Mouse (Mus musculus): ENCODE data around the gene Ccdc32. TPM values are rescaled to one million over a fixed set of nuclear protein-coding genes. Genes with fewer than 3 reads are reported as not detected.
A peak's percentile ranks its signal among the peaks of the same experiment; 100 is the strongest.

Gene Ccdc32
- 26.6 TPM for polyA plus RNA-seq (2021)

DNA sequence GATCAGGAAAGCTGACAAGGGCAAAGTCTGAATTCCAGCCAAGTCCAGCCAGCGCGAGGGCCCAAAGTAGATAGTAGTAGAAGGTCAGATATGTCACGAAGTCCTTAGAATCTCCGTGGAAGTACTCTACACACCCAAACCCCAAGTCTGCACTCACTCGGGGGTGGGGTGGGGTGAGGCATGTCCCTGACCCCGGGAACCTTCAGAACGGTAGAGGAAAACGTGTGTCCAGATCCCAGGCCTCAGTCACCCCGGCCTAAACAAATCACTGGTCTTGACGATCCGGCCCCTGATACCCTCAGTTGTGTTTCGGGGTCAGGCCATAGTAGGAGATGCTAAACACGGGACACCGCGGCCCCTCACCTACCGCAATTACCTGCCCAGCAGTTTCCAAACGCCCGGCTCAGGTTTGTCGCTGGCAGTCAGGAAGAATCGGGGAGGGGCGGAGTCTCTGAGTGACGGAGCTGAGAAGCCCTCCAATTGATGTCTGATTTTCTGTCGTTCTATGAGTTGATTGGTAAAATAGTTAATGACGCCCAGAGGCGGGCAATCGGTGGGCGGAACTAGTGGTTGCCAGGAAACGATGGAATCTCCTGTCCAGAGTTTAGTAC lies at the start of gene Ccdc32:
Gene Ccdc32 (minus strand): TSS at position 453 of the 611 bp plus-strand sequence.
- no peaks in the 10 kb centered on the region for H3K27me3 ChIP-seq
- TF ChIP-seq CTCF (IDR thresholded peaks at IDR 0.05), result no peak
- ChIA-PET CTCF (no interaction called here), POLR2A (no interaction called here)
- ATAC-seq (peak; percentile 87), DNase-seq (ENCODE audit: low read depth, low spot score) (peak; percentile 72)
- in situ Hi-C loops (cut with MboI; ENCODE audit: low pct_unique_long_range_greater_than_20kb), result no loop called here

DNA sequence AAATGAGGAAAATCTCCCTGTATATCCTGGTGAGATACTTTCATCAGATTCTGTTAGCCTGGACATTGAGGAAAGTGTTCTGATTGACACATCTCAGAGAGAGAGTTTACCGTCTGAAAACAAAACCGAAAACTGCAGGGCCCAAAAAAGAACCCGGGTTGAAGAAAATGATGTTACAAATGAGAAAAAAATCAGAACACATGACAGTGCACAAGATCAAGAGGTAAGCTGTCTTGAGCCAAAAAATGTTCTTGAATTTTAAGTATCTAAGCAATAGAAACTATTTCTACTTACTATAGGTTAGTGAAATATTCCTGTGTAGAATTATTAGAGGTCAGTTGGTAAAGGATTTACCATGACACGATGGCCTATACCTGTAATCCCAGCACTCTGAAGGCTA lies 43.2 kb upstream of the Ccdc32 start:
- no peak for ATAC-seq
- H3K27me3 ChIP-seq, result no peaks in the 10 kb centered on the region
- no peak for TF ChIP-seq CTCF (IDR thresholded peaks at IDR 0.05)
- in situ Hi-C loops (cut with MboI; ENCODE audit: low pct_unique_long_range_greater_than_20kb), result no loop called here
- CTCF ChIA-PET, result interaction anchor here (2.6 kb wide), 1 partner anchor 30 kb away, joined by 5 read pairs; no protein-coding TSS in a partner anchor
- POLR2A ChIA-PET, result no interaction called here
- DNase-seq (ENCODE audit: low read depth, low spot score), result no peak

DNA sequence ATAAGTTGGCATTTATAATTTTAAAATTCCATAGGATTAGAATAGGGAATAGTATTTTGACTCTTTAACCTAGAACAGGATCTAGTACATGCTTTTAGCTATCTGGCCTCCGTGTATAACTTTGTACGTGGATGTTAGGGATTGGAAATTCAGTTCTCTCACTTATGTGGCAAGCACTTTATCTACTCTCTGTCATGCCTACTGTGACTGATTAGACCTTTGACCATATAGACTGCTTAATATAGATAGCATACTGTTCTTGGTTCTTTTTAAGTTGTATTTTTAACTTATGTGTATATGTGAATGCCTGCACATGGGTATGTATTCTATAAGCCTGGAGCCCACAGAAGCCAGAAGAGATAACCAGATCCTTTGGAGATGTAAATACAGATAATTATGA lies 30.9 kb upstream of the Ccdc32 start:
- POLR2A ChIA-PET, result no interaction called here
- no peak for TF ChIP-seq CTCF (IDR thresholded peaks at IDR 0.05)
- in situ Hi-C loops (cut with MboI; ENCODE audit: low pct_unique_long_range_greater_than_20kb), result no loop called here

DNA sequence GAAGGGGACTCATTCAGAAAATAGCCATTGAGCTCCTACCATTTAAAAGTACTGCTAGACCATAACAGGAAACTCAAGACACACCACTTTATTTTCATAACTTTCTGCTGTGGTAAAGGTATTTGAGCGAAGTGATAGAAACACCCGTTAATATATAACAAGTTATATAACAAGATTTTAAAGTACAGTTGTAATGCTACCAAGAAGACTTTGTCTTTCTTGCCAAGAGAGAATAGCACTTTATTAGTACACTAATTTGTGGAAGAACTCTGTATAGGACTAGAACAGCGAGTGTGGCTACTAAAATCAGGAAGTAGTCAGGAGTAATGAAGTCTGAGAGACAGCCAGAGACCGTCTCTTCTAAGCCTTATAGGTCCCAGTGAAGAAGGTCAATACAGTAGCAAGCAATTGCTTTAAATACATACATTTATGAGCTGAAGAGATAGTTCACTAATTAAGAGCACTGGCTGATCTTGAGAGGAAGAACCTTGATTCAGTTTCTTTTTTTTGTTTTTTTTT lies 21.0 kb upstream of the Ccdc32 start:
- ChIA-PET POLR2A (no interaction called here), CTCF (interaction anchor here (1.1 kb wide), 1 partner anchor 10 kb away, joined by 3 read pairs; no protein-coding TSS in a partner anchor)
- H3K27me3 ChIP-seq, result no peaks in the 10 kb centered on the region
- in situ Hi-C loops (cut with MboI; ENCODE audit: low pct_unique_long_range_greater_than_20kb), result no loop called here
- no peak for TF ChIP-seq CTCF (IDR thresholded peaks at IDR 0.05)
- ATAC-seq, result no peak
- DNase-seq (ENCODE audit: low read depth, low spot score), result no peak

More for the DNA sequence above, 30.9 kb upstream of the Ccdc32 start:
- CTCF ChIA-PET, result interaction anchor here (1.0 kb wide), 1 partner anchor 10 kb away, joined by 3 read pairs; no protein-coding TSS in a partner anchor
- no peaks in the 10 kb centered on the region for H3K27me3 ChIP-seq
- ATAC-seq, result no peak
- DNase-seq (ENCODE audit: low read depth, low spot score), result no peak

DNA sequence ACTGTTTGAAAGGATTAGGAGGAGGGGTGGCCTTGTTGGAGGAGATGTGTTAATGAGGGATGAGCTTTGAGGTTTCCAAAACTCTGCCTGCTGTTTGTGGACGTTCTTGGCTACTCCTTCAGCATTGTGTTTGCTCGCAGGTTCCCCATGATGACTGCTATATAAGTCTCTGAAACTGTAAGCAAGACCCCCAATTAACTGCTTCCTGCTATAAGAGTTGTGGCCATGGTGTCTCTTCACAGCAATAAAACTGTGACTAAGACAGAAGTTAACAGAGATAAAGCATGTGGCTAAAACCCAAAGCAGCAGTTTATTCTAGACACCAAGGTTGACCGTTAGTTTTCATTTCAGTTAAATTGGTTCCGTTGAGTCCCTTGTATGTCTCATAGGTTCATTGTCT lies 18.7 kb upstream of the Ccdc32 start:
- in situ Hi-C loops (cut with MboI; ENCODE audit: low pct_unique_long_range_greater_than_20kb), result no loop called here
- CTCF ChIA-PET, result no interaction called here

DNA sequence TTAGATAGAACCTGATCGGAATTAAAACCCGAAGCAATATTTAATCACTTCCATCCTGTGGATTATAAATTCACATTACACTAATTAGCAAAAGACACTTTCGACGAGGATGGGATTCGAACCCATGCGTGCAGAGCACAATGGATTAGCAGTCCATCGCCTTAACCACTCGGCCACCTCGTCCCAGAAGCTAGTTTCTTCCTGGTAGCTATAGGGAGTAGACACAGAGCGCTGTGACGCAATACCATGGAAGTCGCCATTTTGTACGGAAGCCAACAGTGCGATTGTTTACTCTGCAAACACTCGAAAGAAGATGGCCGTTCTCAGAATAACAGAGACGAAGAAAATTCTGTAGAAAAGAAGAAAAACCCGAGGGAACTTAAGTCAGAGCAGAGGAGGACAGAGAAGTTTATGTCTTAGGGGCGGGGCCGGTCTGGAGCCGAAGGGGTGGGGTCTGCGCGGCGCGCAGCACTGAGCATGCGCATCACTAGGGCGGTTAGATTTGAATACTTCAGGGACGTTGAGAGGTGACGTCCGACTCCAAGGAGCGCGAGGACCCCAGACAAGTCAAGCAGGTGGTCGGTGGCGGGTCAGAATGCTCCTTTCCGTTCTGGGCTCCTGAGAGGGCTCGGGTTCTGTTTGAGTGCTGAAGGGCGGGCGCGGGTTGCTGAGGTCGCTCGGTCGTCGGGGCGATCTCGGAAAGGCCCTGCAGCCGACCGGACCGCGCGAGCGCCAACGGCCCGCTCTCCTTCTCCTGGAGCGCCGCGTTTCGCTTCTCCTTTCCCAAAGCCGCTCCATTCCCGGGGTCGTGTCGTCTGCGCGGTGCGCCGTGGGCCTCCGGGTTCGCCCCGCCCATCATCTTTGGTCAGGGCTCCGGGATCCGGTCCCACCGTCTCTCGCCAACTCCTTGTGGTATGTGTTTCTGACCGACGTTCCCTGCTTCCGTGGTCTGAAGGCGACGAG lies 17.7 kb upstream of the Ccdc32 start, which contains the start of gene Knl1:
Gene Knl1 (plus strand): TSS at position 471 of the 963 bp plus-strand sequence.
- POLR2A ChIA-PET, result interaction anchor here (1.2 kb wide), 1 partner anchor 14 kb away, joined by 3 read pairs; no protein-coding TSS in a partner anchor
- DNase-seq (ENCODE audit: low read depth, low spot score) (peak; percentile 86), ATAC-seq (peak; percentile 45)
- CTCF ChIA-PET, result interaction anchor here (1.1 kb wide), 1 partner anchor 10 kb away, joined by 4 read pairs; no protein-coding TSS in a partner anchor
- TF ChIP-seq CTCF (IDR thresholded peaks at IDR 0.05), result no peak
- H3K27me3 ChIP-seq, result no peaks in the 10 kb centered on the region
- in situ Hi-C loops (cut with MboI; ENCODE audit: low pct_unique_long_range_greater_than_20kb), result no loop called here

More for the DNA sequence above, 18.7 kb upstream of the Ccdc32 start:
- ATAC-seq (no peak), DNase-seq (ENCODE audit: low read depth, low spot score) (no peak)
- no peak for TF ChIP-seq CTCF (IDR thresholded peaks at IDR 0.05)
- no peaks in the 10 kb centered on the region for H3K27me3 ChIP-seq
- POLR2A ChIA-PET, result no interaction called here

DNA sequence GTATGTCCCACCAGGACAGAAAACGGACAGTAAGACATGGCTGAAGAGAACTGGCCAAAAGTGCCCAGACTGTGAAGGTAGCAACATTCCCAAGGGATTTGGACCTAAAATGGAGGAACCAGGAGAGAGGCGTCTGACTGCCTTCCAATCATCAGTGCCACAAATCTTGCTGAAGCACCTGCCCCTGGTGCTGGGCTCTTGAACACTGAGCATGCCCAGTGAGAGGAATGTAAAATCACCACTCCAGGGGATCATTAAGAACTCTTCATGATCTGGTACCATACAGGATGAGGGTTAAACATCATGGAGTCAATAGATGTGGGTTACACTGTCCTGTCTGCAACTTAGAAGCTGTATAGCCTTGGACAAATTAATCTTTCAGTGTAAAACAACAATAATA lies 16.0 kb upstream of the Ccdc32 start:
- DNase-seq (ENCODE audit: low read depth, low spot score) (no peak), ATAC-seq (no peak)
- ChIA-PET POLR2A (interaction anchor here (1.3 kb wide), 1 partner anchor 10 kb away, joined by 5 read pairs; the partner anchor contains the start of gene Rpusd2), CTCF (no interaction called here)
- in situ Hi-C loops (cut with MboI; ENCODE audit: low pct_unique_long_range_greater_than_20kb), result no loop called here
- no peaks in the 10 kb centered on the region for H3K27me3 ChIP-seq
- TF ChIP-seq CTCF (IDR thresholded peaks at IDR 0.05), result no peak

DNA sequence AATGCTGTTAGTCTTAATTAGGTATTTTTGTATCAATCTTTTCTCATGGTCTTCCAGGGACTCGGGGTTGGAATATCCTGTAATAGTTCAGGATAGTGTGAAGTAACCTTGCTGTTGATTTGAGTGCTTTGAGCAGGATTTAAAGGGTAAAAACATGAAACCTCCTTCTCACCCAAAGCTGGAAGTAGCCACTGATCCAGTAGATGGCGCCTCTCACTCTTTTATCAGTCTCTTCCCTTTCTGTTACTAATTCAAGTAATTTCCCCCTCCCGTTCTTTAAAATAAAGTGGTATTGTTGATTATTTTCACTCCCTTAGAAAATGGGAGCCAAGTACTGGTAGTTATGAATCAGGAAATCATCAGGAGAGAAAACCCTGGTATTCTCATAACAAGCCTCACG lies 11.7 kb upstream of the Ccdc32 start:
- in situ Hi-C loops (cut with MboI; ENCODE audit: low pct_unique_long_range_greater_than_20kb), result no loop called here
- ChIA-PET CTCF (interaction anchor here (0.8 kb wide), 1 partner anchor 15 kb away, joined by 3 read pairs; no protein-coding TSS in a partner anchor), POLR2A (interaction anchor here (0.5 kb wide), 1 partner anchor 113 kb away, joined by 5 read pairs; no protein-coding TSS in a partner anchor)
- no peak for ATAC-seq
- no peaks in the 10 kb centered on the region for H3K27me3 ChIP-seq
- TF ChIP-seq CTCF (IDR thresholded peaks at IDR 0.05), result peak; percentile 52
- no peak for DNase-seq (ENCODE audit: low read depth, low spot score)

DNA sequence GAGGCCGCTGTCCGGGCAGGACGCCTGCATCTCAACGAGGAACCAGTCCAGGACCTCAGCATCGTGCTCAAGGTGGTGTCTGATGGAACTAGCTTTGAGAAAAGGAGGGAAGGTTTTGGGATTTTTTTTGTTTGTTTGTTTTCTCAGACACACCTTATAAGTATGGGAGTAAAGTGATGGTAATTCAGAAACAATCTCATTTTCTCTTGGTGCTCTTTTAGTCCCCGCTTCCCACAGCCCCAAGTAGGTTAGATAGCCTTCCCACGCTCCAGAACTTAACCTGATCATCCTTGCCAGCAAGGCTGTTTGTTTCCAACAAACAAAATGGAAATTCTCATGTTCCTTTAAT lies 6.2 kb upstream of the Ccdc32 start:
- TF ChIP-seq CTCF (IDR thresholded peaks at IDR 0.05), result no peak
- ATAC-seq, result no peak
- CTCF ChIA-PET, result no interaction called here
- POLR2A ChIA-PET, result interaction anchor here (0.7 to 1.4 kb wide), 2 partner anchors 10 to 198 kb away, joined by 4 to 5 read pairs; no protein-coding TSS in a partner anchor
- in situ Hi-C loops (cut with MboI; ENCODE audit: low pct_unique_long_range_greater_than_20kb), result no loop called here
- no peaks in the 10 kb centered on the region for H3K27me3 ChIP-seq
- no peak for DNase-seq (ENCODE audit: low read depth, low spot score)

DNA sequence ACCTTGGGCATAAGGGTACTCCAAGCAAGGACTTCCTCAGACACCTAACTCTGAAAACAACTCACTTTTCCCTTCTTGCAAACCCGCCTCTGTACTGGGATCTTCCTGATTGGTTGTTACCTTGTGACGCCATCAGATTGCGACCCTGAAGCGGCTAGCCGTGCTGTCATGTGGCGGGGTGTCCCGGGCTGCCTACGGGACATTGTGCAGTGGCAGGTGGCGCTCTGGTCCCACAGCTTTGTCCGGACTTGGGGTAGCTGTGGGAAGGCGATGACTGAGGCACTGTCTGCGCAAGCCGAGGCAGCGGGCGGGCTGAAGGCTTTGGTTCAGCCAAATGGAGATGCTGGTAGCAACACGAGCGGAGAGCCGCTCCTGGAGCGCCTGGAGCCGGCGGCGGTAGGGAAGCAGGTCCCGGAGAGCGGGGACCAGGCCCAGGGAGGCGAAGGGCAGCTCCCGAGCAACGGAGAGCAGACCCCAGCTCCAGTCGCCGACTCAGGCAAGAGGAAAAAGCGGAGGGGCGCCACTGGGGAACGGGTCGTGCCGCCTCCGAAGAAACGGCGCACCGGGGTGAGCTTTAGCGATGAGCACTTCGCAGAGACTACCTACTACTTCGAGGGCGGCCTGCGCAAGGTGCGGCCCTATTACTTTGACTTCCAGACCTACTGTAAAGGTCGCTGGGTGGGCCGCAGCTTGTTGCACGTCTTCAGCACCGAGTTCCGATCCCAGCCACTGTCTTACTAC lies 5.6 kb upstream of the Ccdc32 start, which contains the start of gene Rpusd2:
Gene Rpusd2 (plus strand): TSS at position 135 of the 741 bp plus-strand sequence.
- no peaks in the 10 kb centered on the region for H3K27me3 ChIP-seq
- ChIA-PET POLR2A (interaction anchor here (0.6 to 1.4 kb wide), 2 partner anchors 10 to 48 kb away, joined by 4 to 5 read pairs; no protein-coding TSS in a partner anchor), CTCF (interaction anchor here (0.5 kb wide), 1 partner anchor 8 kb away, joined by 3 read pairs; no protein-coding TSS in a partner anchor)
- peak; percentile 29 for TF ChIP-seq CTCF (IDR thresholded peaks at IDR 0.05)
- DNase-seq (ENCODE audit: low read depth, low spot score) (peak; percentile 70), ATAC-seq (peak; percentile 60)
- in situ Hi-C loops (cut with MboI; ENCODE audit: low pct_unique_long_range_greater_than_20kb), result no loop called here
